Mouse (Mus musculus): Measurements from ENCODE around the gene Olfr91.
A peak's percentile ranks its signal among the peaks of the same experiment; 100 is the strongest.
"Not testable (repeated sequence)": the region's sequence is repeated elsewhere in the genome, so short reads cannot be mapped to it uniquely, and the experiment has no call there.

Olfr91 gene

DNA sequence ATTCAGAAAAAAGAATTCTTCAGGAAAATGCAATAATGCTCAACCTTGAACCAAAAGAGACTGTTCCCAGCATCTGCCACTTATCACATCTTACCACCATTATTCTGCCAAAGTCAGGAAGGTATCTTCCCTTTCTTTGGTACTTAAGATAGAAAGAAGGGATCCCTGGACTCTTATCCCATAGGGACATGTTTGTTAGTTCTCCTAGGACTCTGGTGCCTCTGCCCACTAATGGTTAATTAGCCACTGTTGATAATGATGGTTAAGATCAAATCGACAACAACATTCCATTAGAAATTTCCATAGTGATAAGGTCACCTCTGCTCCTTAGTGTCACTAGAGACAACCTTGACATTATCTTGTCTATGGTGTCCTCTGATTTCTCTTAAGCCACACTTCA lies at the start of gene Olfr91:
Olfr91 (minus strand) TSS at position 101 of the 400 bp plus-strand sequence.
- DNase-seq (ENCODE audit: low read depth in 2 of 2, low spot score in 2 of 2) = no peak

- DNase-seq (ENCODE audit: low read depth in 2 of 2, low spot score in 2 of 2) = not testable (repeated sequence)
These were observed 33.3 kb upstream of the Olfr91 start for GRCm38 (mm10) chr17:37131366-37131765.

- no peak for DNase-seq (ENCODE audit: low read depth in 2 of 2, low spot score in 2 of 2)
These were observed 21.9 kb upstream of the Olfr91 start, which contains the start of gene Olfr92 for GRCm38 (mm10) chr17:37119988-37120387. Gene Olfr92 (minus strand): TSS chr17:37120088.

GRCm38 (mm10) chr17:37093289-37093688 lies 4.8 kb downstream of the Olfr91 start:
- DNase-seq (ENCODE audit: low read depth in 2 of 2, low spot score in 2 of 2) = no peak

- no peak for DNase-seq (ENCODE audit: low read depth in 2 of 2, low spot score in 2 of 2)
These were observed 5.9 kb downstream of the Olfr91 start for GRCm38 (mm10) chr17:37092198-37092597.

DNA sequence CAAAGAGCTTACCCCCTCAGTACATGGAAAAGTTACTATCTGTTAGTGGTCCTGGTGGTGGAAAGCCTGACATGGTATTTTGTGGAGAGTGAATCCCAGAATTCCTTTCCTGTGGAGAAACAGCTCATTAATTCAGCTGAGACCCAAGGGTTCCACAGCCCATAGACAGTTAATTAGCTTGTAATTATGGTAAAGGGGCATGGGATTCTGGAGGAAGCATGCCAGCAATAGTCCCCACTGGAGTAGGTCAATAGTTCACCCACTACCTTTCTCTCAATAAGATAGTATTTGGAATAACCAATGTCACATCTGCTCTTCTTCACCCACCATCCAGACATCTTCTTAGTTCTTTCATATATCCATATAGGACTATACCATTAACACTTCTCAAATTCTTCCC lies 9.7 kb downstream of the Olfr91 start, which contains the start of gene Olfr90:
Olfr90 (minus strand) TSS at position 101 of the 400 bp plus-strand sequence.
- no peak for DNase-seq (ENCODE audit: low read depth in 2 of 2, low spot score in 2 of 2)

- DNase-seq (ENCODE audit: low read depth in 2 of 2, low spot score in 2 of 2) = no peak
These were observed 12.5 kb downstream of the Olfr91 start for GRCm38 (mm10) chr17:37085545-37085944.

- no peak for DNase-seq (ENCODE audit: low read depth in 2 of 2, low spot score in 2 of 2)
These were observed 13.4 kb downstream of the Olfr91 start for GRCm38 (mm10) chr17:37084632-37085031.

DNA sequence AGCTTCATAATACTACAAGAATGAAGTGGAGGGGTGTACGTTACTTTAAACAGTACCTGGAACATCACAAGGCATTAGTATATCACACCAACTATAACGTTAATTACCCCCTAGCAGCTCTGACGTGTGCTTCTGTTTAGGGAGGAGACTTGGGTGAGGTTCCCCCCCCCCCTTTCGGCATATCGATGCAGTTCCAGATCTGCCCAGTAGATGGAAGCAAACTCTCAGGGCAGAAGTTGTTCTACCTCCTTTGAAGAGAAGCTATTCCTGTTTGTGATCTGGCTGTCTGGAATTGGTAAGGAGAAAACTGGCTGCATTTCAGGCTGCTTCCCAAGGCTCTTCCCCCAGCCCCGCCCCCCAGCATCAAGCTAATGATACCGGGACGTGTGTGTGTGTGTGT lies 14.8 kb downstream of the Olfr91 start:
- peak; percentile 24 to 39 for DNase-seq (ENCODE audit: low read depth in 2 of 2, low spot score in 2 of 2)

- DNase-seq (ENCODE audit: low read depth in 2 of 2, low spot score in 2 of 2) = no peak
These were observed 16.4 kb downstream of the Olfr91 start for GRCm38 (mm10) chr17:37081659-37082058.

- DNase-seq (ENCODE audit: low read depth in 2 of 2, low spot score in 2 of 2) = no peak
These were observed 18.0 kb downstream of the Olfr91 start for GRCm38 (mm10) chr17:37080119-37080518.

GRCm38 (mm10) chr17:37078990-37079389 lies 19.1 kb downstream of the Olfr91 start:
- no peak for DNase-seq (ENCODE audit: low read depth in 2 of 2, low spot score in 2 of 2)

DNA sequence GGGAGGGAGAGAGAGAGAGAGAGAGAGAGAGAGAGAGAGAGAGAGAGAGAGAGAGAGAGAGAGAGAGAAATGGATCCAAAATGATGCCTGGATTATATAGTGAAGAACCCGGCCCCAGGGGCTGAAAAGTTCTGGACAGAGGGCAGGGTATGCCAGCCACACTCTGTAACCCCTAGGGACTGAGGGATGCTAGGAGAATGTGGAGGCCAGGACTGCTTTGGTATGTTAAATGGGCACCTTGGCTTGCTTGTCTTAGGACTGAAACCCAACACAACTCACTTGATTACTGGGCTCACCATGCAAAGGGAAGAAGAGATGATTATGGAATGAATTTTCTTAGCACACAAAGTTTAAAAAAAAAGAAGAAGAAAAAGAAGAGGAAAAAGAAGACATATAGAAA lies 19.9 kb downstream of the Olfr91 start:
- no peak for DNase-seq (ENCODE audit: low read depth in 2 of 2, low spot score in 2 of 2)

DNA sequence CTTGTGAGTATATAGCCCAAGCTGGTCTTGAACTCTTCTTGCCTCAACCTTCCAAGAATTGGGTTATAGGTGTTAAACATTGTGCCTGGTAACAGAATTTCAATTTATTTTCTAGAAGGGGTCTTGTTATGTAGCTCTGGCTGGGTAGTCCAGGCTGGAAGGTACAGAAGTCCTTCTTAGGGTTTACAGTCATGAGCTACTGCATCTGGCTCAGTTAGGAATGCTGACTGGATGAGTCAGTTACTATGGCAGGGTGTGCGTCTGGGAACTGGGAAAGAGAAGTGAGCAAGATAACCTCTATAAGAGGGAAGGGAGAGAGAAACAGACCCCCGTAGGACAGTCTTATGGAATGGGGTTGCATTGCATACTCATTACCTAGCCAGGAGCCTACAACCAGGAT lies 22.3 kb downstream of the Olfr91 start:
- no peak for DNase-seq (ENCODE audit: low read depth in 2 of 2, low spot score in 2 of 2)

- no peak for DNase-seq (ENCODE audit: low read depth in 2 of 2, low spot score in 2 of 2)
These were observed 22.9 kb downstream of the Olfr91 start for GRCm38 (mm10) chr17:37075181-37075580.

DNA sequence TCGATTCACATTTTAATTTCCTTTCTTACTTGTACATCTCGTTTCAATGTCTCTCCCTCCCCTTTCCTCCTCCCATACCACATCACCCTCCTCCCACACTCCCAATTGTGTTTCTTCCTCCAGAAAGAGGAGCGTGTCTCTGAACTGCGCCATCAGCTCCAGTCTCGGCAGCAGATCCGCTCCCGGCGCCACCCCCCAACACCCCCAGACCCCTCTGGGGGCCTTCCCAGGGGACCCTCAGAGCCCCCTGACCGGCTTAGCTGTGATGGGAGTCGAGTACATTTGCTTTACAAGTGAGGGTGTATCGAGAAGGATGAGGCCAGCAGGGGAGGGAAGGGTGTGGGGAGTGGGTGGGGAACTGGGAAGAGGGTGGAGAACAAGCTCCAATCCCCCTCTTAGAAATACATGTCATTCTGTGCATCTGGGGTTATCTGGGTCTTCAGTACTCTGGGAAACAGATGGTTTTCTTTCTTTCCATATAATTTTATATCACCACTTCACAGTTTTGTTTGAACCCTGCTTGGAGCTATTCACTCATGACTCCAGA lies 25.3 kb downstream of the Olfr91 start:
- no peak for DNase-seq (ENCODE audit: low read depth in 2 of 2, low spot score in 2 of 2)

DNA sequence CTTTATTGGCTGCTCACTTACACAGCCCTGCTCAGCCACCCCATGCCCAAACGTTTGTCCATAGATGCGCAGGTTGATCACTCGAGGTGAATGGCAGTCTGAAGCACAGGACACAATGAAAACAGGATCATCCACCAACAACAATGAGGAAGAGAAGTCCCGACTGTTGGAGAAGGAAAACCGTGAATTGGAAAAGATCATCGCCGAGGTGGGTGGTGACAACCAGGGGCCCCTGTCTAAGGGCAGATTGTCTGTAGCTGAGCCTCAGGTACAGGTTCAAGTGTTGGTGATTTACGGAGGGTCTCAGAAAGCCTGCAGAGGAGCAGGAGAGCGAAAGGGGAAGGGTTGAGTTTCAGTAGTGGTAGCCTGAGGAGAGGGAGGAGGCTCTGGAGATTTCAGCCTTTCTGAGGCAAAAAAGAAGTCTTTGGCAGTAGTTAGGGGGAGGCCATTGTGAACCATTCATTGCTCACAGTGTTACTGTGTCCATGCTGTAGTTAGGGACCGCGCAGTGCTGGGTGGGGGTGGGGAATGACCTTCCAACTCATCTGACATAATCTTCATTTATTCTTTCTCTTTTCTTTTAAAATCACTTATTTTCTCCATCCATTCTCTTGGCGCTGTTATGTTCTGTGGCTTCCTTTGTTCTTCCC lies 25.9 kb downstream of the Olfr91 start:
- no peak for DNase-seq (ENCODE audit: low read depth in 2 of 2, low spot score in 2 of 2)

- no peak for DNase-seq (ENCODE audit: low read depth in 2 of 2, low spot score in 2 of 2)
These were observed 28.0 kb downstream of the Olfr91 start for GRCm38 (mm10) chr17:37070121-37070520.

GRCm38 (mm10) chr17:37067861-37068260 lies 30.2 kb downstream of the Olfr91 start:
- DNase-seq (ENCODE audit: low read depth in 2 of 2, low spot score in 2 of 2) = no peak

DNA sequence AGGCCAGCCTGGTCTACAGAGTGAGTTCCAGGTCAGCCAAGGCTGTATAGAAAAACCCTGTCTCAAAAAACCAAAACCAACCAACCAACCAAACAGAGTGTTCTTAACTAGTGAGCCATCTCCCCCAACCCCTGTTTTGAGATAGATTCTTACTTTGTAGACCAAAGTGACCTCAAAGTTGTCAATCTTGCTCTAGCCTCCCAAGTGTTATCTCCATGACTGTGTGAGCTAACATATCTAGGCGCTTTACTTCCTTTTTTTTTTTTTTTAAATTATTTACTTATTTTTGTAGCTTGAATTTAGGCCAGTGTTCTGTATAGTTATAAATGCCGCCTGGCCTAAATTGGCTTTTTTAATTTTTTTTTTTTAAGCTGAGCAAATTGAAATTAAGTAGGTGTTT lies 32.1 kb downstream of the Olfr91 start:
- DNase-seq (ENCODE audit: low read depth in 2 of 2, low spot score in 2 of 2) = no peak

DNA sequence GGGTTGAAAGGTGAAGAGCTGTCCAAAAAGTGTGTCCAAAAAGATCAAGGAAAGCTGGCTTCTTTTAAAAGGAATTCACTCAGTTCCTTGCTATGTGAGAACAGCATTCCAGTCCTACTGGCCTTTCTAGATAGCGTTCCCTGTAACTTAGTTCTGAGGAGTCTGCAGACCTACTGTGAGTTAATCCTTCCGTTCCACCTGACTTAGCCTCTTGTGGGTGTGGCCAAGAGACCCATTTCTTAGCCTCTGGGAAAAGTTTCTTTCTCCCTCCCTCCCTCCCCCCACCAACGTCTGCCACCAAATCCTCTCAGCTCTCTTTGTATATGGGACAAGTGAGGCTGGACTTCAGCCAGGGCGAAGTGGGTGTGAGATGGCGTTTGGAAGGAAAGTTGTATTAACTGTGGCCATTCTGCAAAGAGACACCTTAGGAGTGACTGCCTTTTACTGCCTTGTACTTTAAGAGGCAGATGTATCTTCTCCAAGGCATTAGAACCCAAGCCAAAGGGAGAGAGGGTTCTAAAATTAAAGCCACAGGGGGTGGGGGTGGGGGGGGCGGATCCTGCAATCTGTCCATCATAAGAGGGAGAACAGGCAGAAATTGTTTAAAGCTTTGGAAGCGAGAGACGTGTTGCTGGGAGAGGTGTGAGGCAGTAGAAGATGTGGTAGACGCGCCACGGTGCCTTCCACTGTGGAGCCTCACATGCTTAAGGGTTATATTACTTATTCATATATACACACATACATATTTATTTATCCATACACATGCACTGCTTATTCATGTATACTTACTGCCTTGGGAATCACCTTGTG lies 34.2 kb downstream of the Olfr91 start:
- no peak for DNase-seq (ENCODE audit: low read depth in 2 of 2, low spot score in 2 of 2)

DNA sequence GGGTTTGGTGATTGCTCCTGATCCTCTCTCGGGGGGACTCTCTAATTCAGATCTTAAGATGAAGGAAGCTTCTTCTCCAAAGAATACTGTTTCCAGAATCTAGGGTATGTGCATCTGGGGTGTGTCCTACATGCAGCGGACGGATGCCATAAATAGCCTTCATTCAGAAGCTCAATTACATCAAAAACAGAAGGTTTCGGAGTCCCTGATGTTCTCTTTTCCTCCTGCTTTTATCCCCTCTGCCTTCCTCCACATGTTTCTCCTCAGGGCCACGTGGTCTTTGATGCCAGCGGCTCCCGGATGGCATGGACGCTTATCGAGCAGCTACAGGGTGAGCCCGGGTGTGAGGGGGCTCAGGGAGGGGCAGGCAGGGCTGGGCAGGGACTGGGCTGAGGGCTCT lies 35.0 kb downstream of the Olfr91 start:
- no peak for DNase-seq (ENCODE audit: low read depth in 2 of 2, low spot score in 2 of 2)

All from CD8-positive naive resting alpha-beta T cell, adult 2 months (primary cell).